Mouse (Mus musculus) midbrain, embryonic 13.5 days (tissue): ENCODE measurements around the gene Smok3a. TPM values are rescaled to one million over a fixed set of nuclear protein-coding genes. Genes with fewer than 3 reads are reported as not detected.
"Not testable (repeated sequence)": the region's sequence is repeated elsewhere in the genome, so short reads cannot be mapped to it uniquely, and the experiment has no call there.

Source experiments
- ATAC-seq: fragments of 200-750 bp; cut with Nextera tagmentation; 2 replicates; pipeline ENCODE4 v1.8.0; 2017; ENCODE audit warnings: mild to moderate bottlenecking, moderate TSS enrichment, moderate library complexity
- H3K27ac ChIP-seq: fragments of 300-500 bp; sonication (generic); 2 replicates; pipeline ENCODE4 v1.5.1; 2015; ENCODE audit warnings: inconsistent platforms, mild to moderate bottlenecking, moderate library complexity
- H3K27me3 ChIP-seq: fragments of 300-500 bp; sonication (generic); 2 replicates; pipeline ENCODE4 v1.6.1; 2015; ENCODE audit warnings: mild to moderate bottlenecking, inconsistent platforms
- H3K36me3 ChIP-seq: fragments of 300-500 bp; sonication (generic); 2 replicates; pipeline ENCODE4 v1.6.1; 2015; ENCODE audit warnings: mild to moderate bottlenecking, inconsistent platforms
- H3K4me1 ChIP-seq: fragments of 300-500 bp; sonication (generic); replicated peaks from 2 replicates; pipeline ENCODE4 v1.6.1; 2015; ENCODE audit warnings: inconsistent platforms
- H3K4me2 ChIP-seq: fragments of 300-500 bp; sonication (generic); replicated peaks from 2 replicates; pipeline ENCODE4 v1.6.1; 2015; ENCODE audit warnings: moderate library complexity, mild to moderate bottlenecking, inconsistent platforms
- H3K4me3 ChIP-seq: fragments of 300-500 bp; sonication (generic); replicated peaks from 2 replicates; pipeline ENCODE4 v1.5.1; 2015; ENCODE audit warnings: mild to moderate bottlenecking, inconsistent platforms
- H3K9ac ChIP-seq: fragments of 300-500 bp; sonication (generic); replicated peaks from 2 replicates; pipeline ENCODE4 v1.6.1; 2015; ENCODE audit warnings: mild to moderate bottlenecking, inconsistent platforms
- H3K9me3 ChIP-seq: fragments of 300-500 bp; sonication (generic); 2 replicates; pipeline ENCODE4 v1.6.1; 2016; ENCODE audit warnings: mild to moderate bottlenecking, inconsistent platforms
- WGBS: fragments of 180-500 bp; shearing (Covaris S2); methylation state at CpG from one replicate; pipeline ENCODE4 v1.1.7; 2015; 5-methylcytosine and 5-hydroxymethylcytosine counted together
- polyA plus RNA-seq: library from polyadenylated mRNA; unstranded; fragments of >200 nt; fragmentation: Nextera tagmentation; extraction: Ambion mirVana; gene quantifications from 2 replicates; pipeline ENCODE4 v1.2.1, GENCODE M21; 2015

The Smok3a gene
- not detected in 2 replicates for polyA plus RNA-seq

DNA sequence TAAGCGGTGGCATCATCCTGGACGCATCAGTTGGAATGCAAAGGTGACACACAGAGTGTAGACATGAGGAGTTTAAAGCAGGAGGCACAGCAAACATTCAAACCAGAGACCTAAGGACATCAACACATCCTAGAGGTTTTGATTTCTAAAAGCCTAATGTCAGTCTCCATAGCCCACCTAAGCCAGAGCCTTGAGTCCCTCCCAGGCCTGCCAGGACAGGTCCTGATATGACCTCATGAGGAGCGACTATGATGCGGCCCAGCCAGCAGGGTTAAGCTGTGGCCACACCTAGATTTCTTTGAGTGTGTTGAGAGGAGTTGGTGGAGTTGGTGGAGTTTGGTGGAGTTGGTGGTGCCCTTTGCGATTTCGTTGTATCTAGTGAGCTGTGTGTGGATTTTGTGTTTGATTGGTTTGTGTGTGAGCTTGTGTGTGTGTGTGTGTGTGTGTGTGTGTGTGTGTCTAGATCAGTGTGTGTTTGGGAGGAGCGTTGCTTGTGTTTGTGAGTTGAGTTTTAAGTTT, at the start of gene Smok3a, which contains the start of gene Smok3b:
Gene Smok3a (plus strand): TSS at position 301 of the 519 bp plus-strand sequence.
Gene Smok3b (plus strand): TSS at position 469 of the 519 bp plus-strand sequence.
- H3K4me2 ChIP-seq, H3K27ac ChIP-seq, H3K27me3 ChIP-seq, H3K4me3 ChIP-seq, H3K9me3 ChIP-seq, H3K36me3 ChIP-seq, H3K4me1 ChIP-seq, ATAC-seq, H3K9ac ChIP-seq: not testable (repeated sequence)
- 93% methylated on average over 3 of the region's 7 CpGs for WGBS

DNA sequence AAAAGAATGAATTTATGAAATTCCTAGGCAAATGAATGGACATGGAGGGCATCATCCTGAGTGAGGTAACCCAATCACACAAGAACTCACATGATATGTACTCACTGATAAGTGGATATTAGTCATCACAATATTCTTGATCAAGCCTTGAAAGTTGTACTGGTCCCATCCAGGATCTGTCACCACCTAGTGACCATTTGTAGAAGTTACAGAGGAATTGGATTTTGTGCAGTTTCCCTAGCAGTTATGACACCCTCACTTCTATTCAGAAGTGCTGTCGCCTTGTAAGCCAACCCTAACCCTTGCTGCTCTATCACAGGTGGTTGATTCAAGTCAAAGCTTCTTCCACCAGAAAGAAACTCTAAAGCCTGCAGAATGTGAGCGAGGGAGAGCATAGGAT, 47.9 kb upstream of the Smok3a start:
- WGBS, result 69% methylated on average over 2 of the region's 2 CpGs
- Histone ChIP-seq H3K9me3 (no peaks in the 10 kb centered on the region), H3K4me1 (no peaks in the 10 kb centered on the region), H3K4me2 (no peak overlapping the region), H3K27me3 (no peaks in the 10 kb centered on the region), H3K36me3 (no peaks in the 10 kb centered on the region), H3K27ac (no peak overlapping the region), H3K4me3 (no peak overlapping the region), H3K9ac (no peak overlapping the region)
- ATAC-seq, result no peak

DNA sequence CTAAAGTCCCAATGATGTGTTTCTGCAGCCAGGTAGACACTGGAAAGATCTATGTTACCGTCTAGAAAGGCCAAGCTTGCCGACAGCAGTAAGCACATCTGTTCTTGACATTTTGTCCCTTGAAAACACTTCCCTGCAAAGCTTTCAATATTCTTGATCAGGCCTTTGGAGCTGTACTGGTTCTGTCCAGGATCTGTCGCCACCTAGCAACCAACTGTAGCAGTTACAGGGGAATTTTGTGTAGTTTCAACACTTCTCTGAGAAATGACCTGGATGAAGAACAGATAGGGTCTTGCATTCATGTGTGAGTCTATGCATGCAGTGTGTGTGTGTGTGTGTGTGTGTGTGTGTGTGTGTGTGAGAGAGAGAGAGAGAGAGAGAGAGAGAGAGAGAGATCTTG, 47.3 kb upstream of the Smok3a start:
- Histone ChIP-seq H3K4me3 (no peak overlapping the region), H3K9me3 (no peaks in the 10 kb centered on the region), H3K4me1 (no peaks in the 10 kb centered on the region), H3K27ac (no peak overlapping the region), H3K4me2 (no peak overlapping the region), H3K9ac (no peak overlapping the region), H3K36me3 (no peaks in the 10 kb centered on the region), H3K27me3 (no peaks in the 10 kb centered on the region)
- WGBS, result 60% methylated on average over 3 of the region's 3 CpGs
- ATAC-seq, result no peak

DNA sequence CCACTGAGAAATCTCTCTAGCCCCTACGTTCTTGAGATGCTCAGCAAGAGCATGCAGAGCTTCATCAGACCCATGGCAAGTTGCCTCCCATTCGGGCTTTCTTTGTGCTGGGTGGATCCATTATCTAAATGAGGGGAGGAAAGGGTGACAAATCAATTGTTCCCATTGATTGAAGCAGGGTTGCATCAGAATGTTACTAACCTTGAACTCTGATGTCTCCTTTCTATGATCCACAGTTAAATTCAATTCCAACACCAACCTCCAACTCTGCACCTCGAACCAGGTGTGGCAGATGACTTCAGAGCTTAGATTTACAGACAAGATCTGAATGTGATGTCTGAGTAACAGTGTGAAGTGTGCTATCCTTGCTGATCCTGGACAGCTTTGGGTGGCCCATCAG, 46.3 kb upstream of the Smok3a start:
- ATAC-seq, result no peak
- no peaks in the 10 kb centered on the region for H3K4me1 ChIP-seq
- no peak overlapping the region for H3K4me2 ChIP-seq
- 52% methylated on average over 3 of the region's 3 CpGs for WGBS
- H3K27ac ChIP-seq, result no peak overlapping the region
- H3K36me3 ChIP-seq, result no peaks in the 10 kb centered on the region
- no peaks in the 10 kb centered on the region for H3K27me3 ChIP-seq
- no peak overlapping the region for H3K4me3 ChIP-seq
- H3K9ac ChIP-seq, result no peak overlapping the region
- H3K9me3 ChIP-seq, result no peaks in the 10 kb centered on the region

DNA sequence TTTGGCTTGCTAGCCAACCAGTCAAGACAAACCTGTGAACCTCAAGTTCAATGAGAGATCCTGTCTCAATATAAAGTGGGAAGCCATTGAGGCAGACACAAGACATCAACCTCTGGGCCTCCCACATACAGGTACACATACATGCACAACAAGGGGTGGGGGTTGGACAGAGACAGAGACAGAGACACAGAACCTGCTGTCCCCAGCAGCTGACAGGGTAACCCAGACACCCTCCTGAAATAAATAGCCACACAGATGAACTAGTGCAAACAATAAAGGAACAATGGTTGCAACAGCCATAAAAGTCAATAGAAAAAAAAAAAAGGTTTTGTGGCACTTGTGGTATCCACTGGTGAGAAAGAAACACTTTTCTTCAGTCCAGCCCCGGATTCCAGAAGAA, 45.6 kb upstream of the Smok3a start:
- H3K9ac ChIP-seq, result no peak overlapping the region
- H3K4me3 ChIP-seq, result no peak overlapping the region
- no peak overlapping the region for H3K4me2 ChIP-seq
- no peak overlapping the region for H3K27ac ChIP-seq
- no peak for ATAC-seq
- H3K36me3 ChIP-seq, result no peaks in the 10 kb centered on the region
- H3K4me1 ChIP-seq, result no peaks in the 10 kb centered on the region
- no peaks in the 10 kb centered on the region for H3K9me3 ChIP-seq
- 78% methylated on average over 1 of the region's 1 CpGs for WGBS
- H3K27me3 ChIP-seq, result no peaks in the 10 kb centered on the region

DNA sequence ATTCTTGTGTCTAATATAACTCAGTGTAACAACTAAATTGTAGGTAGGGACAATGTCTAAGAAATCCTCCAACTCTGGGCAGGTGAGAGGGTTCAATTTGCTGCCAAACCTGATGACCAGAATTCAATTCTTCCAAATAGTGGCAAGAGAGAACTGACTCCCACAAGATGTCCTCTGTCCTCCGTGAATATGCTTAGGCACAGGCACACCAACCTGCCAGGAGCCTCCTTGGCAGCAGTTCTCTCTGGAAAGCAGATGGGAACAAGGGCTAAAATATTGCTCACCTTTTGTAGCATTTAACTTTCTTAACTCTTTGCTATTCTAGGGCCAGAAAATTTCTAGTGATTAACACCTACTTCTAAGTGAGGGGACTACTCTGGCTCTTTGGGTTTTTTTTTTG, 43.8 kb upstream of the Smok3a start:
- no peak for ATAC-seq
- WGBS, result 42% methylated on average over 1 of the region's 1 CpGs
- no peaks in the 10 kb centered on the region for H3K27me3 ChIP-seq

DNA sequence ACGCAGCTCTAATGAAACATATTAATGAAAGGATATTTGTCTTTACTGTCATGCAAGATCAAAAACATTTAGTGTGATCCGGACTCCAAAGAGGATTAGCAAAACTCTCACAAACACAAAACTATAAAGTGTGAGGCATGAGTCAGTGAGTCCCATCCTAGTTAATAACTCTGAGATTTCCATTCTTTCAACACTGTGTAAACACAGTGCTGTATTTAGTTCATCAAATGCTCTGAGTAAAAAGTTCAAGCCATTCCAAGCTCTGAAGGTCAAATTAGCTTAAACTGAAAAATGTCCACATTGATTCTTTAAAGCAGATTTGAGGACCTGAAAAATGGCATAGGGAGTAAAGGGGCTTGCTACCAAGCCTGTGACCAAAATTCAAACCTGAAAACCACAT, 42.0 kb upstream of the Smok3a start:
- no peaks in the 10 kb centered on the region for H3K4me1 ChIP-seq

More for the DNA sequence above, 43.8 kb upstream of the Smok3a start:
- Histone ChIP-seq H3K36me3 (no peaks in the 10 kb centered on the region), H3K4me3 (no peak overlapping the region), H3K4me2 (no peak overlapping the region), H3K4me1 (no peaks in the 10 kb centered on the region), H3K9ac (no peak overlapping the region), H3K9me3 (no peaks in the 10 kb centered on the region), H3K27ac (no peak overlapping the region)

DNA sequence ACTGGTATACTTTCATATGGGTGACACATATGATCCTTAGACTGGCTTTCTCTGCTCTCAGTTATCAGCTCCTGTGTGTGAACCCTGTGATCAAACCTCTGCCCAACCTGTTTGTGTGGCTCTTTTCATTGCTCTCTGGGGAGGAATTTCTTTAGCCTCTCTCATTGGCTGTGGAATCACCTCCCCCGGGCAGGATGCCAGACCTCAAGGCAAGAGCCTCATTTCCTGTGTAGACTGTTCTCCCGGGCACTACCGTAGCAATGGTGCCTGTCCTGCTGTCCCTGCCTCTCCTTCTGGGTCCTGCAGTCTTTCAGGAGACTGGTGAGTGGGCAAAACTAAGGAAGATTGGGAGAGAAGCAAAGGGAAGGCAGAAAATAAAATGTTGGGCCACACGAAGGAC, 39.8 kb upstream of the Smok3a start, which contains the start of gene Azgp1:
Gene Azgp1 (plus strand): TSS at position 221 of the 400 bp plus-strand sequence.
- Histone ChIP-seq H3K9ac (no peak within 1 kb of the TSS), H3K27me3 (no peaks in the 10 kb centered on the region), H3K27ac (no peak within 1 kb of the TSS), H3K4me2 (no peak within 1 kb of the TSS), H3K9me3 (no peaks in the 10 kb centered on the region), H3K4me3 (no peak within 1 kb of the TSS), H3K36me3 (no peaks in the 10 kb centered on the region), H3K4me1 (no peaks in the 10 kb centered on the region)
- ATAC-seq, result no peak
- 91% methylated on average over 4 of the region's 4 CpGs for WGBS

More for the DNA sequence above, 42.0 kb upstream of the Smok3a start:
- no peak for ATAC-seq
- WGBS, result 71% methylated on average over 2 of the region's 2 CpGs
- no peak overlapping the region for H3K4me3 ChIP-seq
- no peaks in the 10 kb centered on the region for H3K36me3 ChIP-seq
- H3K27ac ChIP-seq, result no peak overlapping the region
- H3K9me3 ChIP-seq, result no peaks in the 10 kb centered on the region
- no peak overlapping the region for H3K9ac ChIP-seq
- no peak overlapping the region for H3K4me2 ChIP-seq
- H3K27me3 ChIP-seq, result no peaks in the 10 kb centered on the region

DNA sequence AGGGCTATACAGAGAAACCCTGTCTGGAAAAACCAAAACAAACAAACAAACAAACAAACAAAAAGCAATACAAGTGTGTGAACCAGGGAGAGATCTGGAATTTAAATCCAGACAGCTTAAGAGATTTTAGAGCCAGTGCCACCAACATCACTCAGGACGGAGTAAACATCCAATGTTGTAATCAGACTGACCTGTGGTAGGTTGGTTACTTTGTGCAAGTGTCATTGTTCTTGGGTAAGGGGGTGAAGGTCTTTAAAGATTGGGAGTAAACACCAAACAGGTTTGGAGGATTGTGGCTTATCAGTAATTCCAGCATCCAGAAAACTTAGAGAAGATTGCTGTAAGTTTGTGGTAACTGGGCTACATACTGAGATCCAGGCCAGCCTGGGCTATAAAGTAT, 34.7 kb upstream of the Smok3a start:
- Histone ChIP-seq H3K36me3 (no peaks in the 10 kb centered on the region), H3K27me3 (no peaks in the 10 kb centered on the region), H3K4me2 (no peak overlapping the region), H3K9me3 (peaks cover 1% of the 10 kb centered on the region; the same call in 1 of the 2 replicates), H3K4me1 (no peaks in the 10 kb centered on the region), H3K9ac (no peak overlapping the region), H3K4me3 (no peak overlapping the region), H3K27ac (no peak overlapping the region)
- 82% methylated on average over 1 of the region's 1 CpGs for WGBS
- no peak for ATAC-seq

DNA sequence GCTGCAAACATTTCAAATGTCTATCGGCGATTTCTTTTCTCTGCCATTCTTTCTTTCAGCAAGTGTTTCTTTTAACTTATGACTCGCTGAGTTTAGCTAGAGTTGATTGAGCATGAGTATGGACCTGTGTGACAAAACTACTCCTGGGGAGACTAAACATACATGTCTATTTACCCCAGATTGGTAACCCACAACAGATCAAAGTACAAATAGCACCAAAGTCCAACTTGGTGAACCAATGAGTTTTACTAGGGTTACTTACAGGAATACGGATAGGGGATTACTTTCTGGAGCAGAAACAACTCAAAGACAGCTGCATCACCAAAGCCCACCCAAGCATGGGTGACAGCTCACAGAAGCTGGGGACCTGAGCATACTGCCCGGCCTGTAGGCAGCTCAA, 11.6 kb upstream of the Smok3a start:
- no peak overlapping the region for H3K27ac ChIP-seq
- H3K36me3 ChIP-seq, result no peaks in the 10 kb centered on the region
- H3K4me2 ChIP-seq, result no peak overlapping the region
- H3K9ac ChIP-seq, result no peak overlapping the region
- no peaks in the 10 kb centered on the region for H3K27me3 ChIP-seq
- no peak overlapping the region for H3K4me3 ChIP-seq
- no peak for ATAC-seq
- WGBS, result 92% methylated on average over 5 of the region's 5 CpGs
- H3K4me1 ChIP-seq, result no peaks in the 10 kb centered on the region
- H3K9me3 ChIP-seq, result 0 out of 2 replicates have a peak, but pooled peaks cover 5% of the 10 kb centered on the region

DNA sequence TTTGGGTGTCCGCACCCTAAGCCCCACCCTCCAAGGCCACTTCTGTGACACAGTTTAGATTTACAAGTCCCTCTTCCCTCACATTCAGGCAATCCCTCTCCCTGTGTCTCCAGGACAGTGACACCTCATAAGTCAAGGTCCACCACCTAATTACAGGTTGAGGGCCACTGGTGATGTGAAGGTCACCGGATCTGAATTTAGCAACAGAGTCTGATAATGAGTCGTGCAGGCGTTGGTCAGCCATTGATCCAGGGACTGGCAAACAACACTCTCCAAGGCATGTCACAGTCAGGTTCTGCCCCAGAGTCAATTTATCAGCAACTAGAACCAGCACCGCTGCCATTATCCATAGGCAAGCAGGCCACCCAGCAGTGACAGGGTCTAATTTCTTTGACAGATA, 8.7 kb upstream of the Smok3a start:
- WGBS, result 93% methylated on average over 5 of the region's 5 CpGs
- no peak overlapping the region for H3K27ac ChIP-seq

DNA sequence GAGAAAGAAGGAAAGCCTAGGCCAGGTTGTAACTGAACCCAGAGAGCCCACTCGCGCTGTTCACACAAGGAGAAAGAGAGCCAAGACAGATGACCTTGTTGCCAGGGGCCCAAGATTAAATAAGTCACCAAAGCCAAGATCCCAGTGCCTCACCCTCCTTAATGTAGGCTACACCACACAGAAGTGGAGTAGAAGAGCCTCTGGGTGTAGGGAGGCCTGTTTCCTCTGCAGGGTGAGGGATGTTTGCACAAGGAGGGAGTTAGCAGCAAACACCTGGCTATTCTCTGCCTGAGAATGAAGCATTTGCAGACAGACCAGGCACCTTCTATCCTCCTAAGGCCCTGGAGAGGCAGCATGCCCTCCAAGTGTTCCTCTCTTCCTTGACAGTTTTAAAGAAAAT, 4.5 kb upstream of the Smok3a start:
- Histone ChIP-seq H3K27me3 (no peaks in the 10 kb centered on the region), H3K4me2 (no peak overlapping the region), H3K9ac (no peak overlapping the region), H3K9me3 (no peaks in the 10 kb centered on the region), H3K4me1 (no peaks in the 10 kb centered on the region), H3K4me3 (no peak overlapping the region), H3K36me3 (no peaks in the 10 kb centered on the region), H3K27ac (no peak overlapping the region)
- ATAC-seq, result no peak
- 98% methylated on average over 2 of the region's 2 CpGs for WGBS

More for the DNA sequence above, 8.7 kb upstream of the Smok3a start:
- Histone ChIP-seq H3K4me2 (no peak overlapping the region), H3K9ac (no peak overlapping the region), H3K4me1 (no peaks in the 10 kb centered on the region), H3K9me3 (no peaks in the 10 kb centered on the region), H3K36me3 (no peaks in the 10 kb centered on the region), H3K4me3 (no peak overlapping the region), H3K27me3 (no peaks in the 10 kb centered on the region)
- no peak for ATAC-seq

DNA sequence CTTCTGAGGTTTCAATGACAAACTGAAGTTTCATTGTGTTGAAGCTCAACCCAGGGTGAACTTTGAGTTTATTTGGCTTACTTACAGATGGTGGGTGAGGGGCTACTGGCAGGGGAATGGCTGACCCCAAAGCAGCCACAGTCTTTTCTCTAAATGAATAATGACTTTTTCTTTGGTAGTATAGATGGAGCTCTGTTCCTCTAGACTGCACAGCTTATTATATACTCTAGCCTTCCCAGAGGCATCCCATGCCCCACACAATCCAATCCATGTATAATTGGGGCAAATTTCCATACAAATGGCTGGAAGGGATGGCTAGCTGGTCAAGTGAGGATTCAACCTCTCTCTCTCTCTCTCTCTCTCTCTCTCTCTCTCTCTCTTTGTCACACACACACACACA, 4.1 kb upstream of the Smok3a start:
- H3K4me2 ChIP-seq, result no peak overlapping the region
- no peak overlapping the region for H3K4me3 ChIP-seq
- H3K9me3 ChIP-seq, result no peaks in the 10 kb centered on the region
- no peak overlapping the region for H3K27ac ChIP-seq
- no peaks in the 10 kb centered on the region for H3K4me1 ChIP-seq
- no peaks in the 10 kb centered on the region for H3K36me3 ChIP-seq
- ATAC-seq, result no peak
- no peaks in the 10 kb centered on the region for H3K27me3 ChIP-seq
- H3K9ac ChIP-seq, result no peak overlapping the region
